Mouse (Mus musculus): Measurements from ENCODE around the gene Ccn6. TPM values are rescaled to one million over a fixed set of nuclear protein-coding genes. Genes with fewer than 3 reads are reported as not detected.

The Ccn6 gene
- polyA plus RNA-seq, 1 experiment = 0.17 TPM

DNA sequence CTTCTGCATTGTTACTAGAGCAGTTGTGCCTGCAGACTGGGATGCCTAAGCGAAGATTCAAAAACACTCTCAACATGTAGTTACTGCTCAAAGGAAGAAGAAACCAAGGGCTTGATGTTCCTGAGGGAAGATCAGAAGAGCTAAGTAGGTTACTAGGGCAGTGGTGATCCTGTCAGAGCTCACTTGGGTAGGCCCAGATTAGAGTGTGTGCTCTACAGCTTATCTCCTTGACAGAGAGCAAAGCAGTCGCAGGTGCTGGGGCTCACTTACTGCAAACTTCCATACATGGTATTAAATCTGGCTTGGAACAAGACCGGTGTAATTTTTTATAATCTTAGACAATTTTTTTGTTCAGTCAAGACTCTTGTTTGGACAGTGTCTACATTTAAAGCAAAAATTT lies 25.8 kb downstream of the Ccn6 start:
- Histone ChIP-seq H3K4me1 (ENCODE audit: control insufficient read depth, insufficient read depth, low read length) (no peaks in the 10 kb centered on the region), H3K27ac (ENCODE audit: insufficient read depth, low read length) (no peak overlapping the region), H3K4me3 (ENCODE audit: insufficient read depth, low read length) (no peak overlapping the region)
- TF ChIP-seq POLR2A (IDR thresholded peaks at IDR 0.05; ENCODE audit: extremely low read depth, insufficient read depth, low read length) = no peak
- TF ChIP-seq CTCF (IDR thresholded peaks at IDR 0.05; ENCODE audit: extremely low read depth, insufficient read depth, low read length) = no peak

DNA sequence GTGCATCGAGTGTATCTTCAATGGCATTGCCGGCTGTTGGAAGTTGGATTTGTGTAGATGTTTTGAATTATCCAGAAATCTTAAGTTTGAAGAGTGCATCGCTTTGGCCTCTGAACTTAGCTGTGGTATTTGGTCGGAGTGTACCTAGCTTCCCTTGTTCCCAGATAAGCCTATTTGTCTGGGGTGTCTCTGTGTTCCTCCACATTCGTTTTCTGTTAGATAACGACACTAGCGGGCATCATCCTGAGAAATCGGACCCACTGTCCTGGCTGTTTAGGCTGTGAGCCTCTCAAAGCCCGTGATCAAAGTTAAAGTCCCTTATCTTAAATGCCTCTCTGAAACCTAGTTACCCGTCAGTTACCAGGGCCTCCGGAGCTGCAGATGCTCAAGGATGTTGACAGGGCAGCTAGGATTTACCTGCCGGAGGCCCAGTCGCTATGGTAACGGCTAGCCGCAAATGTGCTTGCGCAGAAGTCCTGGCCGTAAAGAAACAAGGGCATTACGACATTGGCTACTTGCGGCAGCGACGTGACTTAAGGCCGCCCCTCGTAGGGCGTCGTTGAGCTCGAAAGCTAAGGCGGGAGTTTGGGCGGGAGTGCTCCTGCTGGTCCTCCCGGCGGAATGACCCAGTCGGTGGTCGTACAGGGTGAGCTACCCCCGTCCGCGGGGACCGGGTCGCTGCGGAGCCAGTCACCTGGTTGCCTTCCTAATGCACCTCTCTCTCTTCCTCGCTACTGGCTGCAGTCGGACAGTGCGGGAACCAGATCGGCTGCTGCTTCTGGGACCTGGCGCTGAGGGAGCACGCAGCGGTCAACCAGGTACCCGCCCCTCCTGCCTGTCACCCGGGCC lies 29.9 kb downstream of the Ccn6 start, which contains the start of the genes Fam229b and Tube1:
Gene Fam229b, minus strand, starts transcription at position 453 of the 849 bp plus-strand sequence.
Gene Tube1, plus strand, starts transcription at position 515 of the 849 bp plus-strand sequence.
- H3K4me3 ChIP-seq (ENCODE audit: insufficient read depth, low read length) = peak within 1 kb of the TSS; percentile 38
- peak within 1 kb of the TSS; percentile 8; the same call in 1 of the 2 replicates for H3K27ac ChIP-seq (ENCODE audit: insufficient read depth, low read length)
- H3K4me1 ChIP-seq (ENCODE audit: control insufficient read depth, insufficient read depth, low read length) = no peaks in the 10 kb centered on the region
- TF ChIP-seq CTCF (IDR thresholded peaks at IDR 0.05; ENCODE audit: extremely low read depth, insufficient read depth, low read length) (no peak), POLR2A (IDR thresholded peaks at IDR 0.05; ENCODE audit: extremely low read depth, insufficient read depth, low read length) (peak; percentile 96)

DNA sequence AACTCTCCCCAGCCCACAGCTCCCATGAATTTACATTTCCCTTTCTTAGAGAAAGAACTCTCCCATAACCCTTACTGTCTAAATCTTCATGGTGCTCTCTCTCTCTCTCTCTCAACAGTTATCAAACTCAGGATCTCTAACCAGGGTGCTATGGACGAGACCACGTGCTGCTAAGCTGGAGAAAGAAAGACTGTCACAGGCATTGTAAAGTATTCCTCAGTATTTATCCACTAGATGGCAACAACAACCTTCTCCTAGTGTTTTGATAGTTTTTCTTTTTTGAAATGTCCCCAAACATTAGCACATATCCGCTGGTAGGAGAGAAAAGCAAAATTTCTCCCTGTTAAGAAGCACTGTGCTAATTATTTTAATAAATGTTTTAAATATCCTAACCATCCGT lies 42.2 kb downstream of the Ccn6 start:
- H3K4me3 ChIP-seq (ENCODE audit: insufficient read depth, low read length) = no peak overlapping the region
- no peak overlapping the region for H3K27ac ChIP-seq (ENCODE audit: insufficient read depth, low read length)
- no peaks in the 10 kb centered on the region for H3K4me1 ChIP-seq (ENCODE audit: control insufficient read depth, insufficient read depth, low read length)
- TF ChIP-seq POLR2A (IDR thresholded peaks at IDR 0.05; ENCODE audit: extremely low read depth, insufficient read depth, low read length) = no peak
- 0 out of 2 replicates have a peak, but pooled peaks have one; percentile 11 for TF ChIP-seq CTCF (IDR thresholded peaks at IDR 0.05; ENCODE audit: extremely low read depth, insufficient read depth, low read length)

DNA sequence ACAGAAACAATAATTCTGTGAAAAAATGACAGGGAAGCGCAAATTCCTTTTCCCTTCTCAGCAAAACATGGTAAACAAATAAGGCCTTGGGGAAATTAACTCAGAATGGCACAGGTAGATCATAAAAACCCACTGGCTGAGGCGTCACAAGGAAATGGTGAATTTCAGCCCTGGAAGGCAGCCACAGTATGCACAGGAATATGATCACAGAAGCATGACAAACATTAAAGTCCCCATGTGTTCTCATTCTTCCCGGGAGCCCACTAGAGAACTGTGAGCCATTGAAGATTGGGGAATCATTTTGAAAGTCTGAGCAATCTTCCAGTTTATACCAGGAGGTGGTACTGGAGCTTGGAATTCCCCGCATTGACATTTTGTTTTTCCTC lies 54.1 kb downstream of the Ccn6 start:
- TF ChIP-seq POLR2A (IDR thresholded peaks at IDR 0.05; ENCODE audit: extremely low read depth, insufficient read depth, low read length) (no peak), CTCF (IDR thresholded peaks at IDR 0.05; ENCODE audit: extremely low read depth, insufficient read depth, low read length) (no peak)
- Histone ChIP-seq H3K4me1 (ENCODE audit: control insufficient read depth, insufficient read depth, low read length) (no peaks in the 10 kb centered on the region), H3K27ac (ENCODE audit: insufficient read depth, low read length) (no peak overlapping the region), H3K4me3 (ENCODE audit: insufficient read depth, low read length) (no peak overlapping the region)

DNA sequence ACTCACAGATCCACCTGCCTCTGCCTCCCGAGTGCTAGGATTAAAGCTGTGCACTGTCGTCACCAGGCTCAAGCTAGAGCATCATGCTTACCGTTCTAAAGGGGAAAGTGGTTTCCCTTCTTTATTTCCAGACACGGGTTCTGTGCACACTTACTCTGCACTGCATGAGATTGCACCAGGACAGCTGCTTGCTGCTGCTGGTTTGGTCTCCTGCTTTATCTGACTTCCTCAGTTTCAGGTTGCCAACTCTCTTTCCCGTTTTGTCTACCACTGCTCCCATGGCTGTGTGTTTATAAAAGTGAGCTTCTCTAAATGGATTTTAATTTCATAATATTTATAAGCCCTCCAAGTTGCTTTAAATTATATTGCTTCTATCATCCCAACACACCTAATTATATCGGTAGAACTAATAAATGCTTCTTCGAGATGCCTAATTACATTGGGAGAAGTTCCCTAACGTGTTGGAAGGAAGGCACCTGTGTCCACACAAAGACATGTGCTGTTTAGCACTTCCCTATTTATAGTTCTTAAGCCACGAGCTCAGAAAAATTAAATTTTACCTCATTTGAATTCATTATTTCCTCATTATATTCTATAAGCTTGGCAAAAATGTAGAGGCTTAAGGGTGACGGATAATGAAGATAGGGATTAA lies 54.6 kb downstream of the Ccn6 start:
- H3K4me1 ChIP-seq (ENCODE audit: control insufficient read depth, insufficient read depth, low read length) = no peaks in the 10 kb centered on the region
- TF ChIP-seq CTCF (IDR thresholded peaks at IDR 0.05; ENCODE audit: extremely low read depth, insufficient read depth, low read length) = no peak
- no peak overlapping the region for H3K4me3 ChIP-seq (ENCODE audit: insufficient read depth, low read length)
- H3K27ac ChIP-seq (ENCODE audit: insufficient read depth, low read length) = no peak overlapping the region

DNA sequence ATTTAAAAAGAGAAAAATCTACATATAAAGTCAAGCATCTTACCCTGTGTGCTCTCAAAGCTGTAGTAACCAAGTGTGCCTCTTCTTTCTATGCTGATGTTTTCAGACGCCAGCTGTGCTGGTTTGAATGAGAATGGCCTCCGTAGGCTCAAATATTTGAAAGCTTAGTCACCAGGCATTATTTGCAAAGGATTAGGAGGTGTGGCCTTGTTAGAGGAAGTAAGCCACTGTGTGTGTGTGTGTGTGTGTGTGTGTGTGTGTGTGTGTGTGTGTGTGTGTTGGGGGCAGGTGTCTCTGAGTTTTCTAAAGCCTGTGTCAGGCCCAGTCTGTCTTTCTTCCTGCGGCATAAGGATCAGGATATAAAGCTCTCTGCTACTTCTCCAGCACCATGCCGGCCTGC lies 56.7 kb downstream of the Ccn6 start:
- no peak overlapping the region for H3K4me3 ChIP-seq (ENCODE audit: insufficient read depth, low read length)
- H3K4me1 ChIP-seq (ENCODE audit: control insufficient read depth, insufficient read depth, low read length) = no peaks in the 10 kb centered on the region
- H3K27ac ChIP-seq (ENCODE audit: insufficient read depth, low read length) = no peak overlapping the region
- TF ChIP-seq CTCF (IDR thresholded peaks at IDR 0.05; ENCODE audit: extremely low read depth, insufficient read depth, low read length) (no peak), POLR2A (IDR thresholded peaks at IDR 0.05; ENCODE audit: extremely low read depth, insufficient read depth, low read length) (no peak)

DNA sequence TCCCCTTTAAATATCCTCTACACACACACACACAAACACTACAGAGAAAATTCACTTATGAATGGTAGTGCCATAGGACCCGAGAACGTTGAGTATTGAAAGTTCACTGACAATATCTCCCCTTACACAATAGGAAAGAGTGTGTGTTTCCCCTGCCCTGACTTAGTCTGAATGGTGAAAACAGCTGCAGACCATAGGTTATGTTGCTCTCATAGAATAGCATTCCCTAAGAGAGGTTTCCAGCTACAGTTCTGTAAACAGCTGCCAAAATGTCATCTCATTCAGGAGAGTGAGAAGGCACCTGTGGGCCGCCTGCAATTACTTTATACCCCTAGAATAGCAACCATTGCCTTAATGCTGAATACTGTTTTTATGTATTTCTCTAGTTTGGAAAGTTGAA lies 57.2 kb downstream of the Ccn6 start:
- TF ChIP-seq POLR2A (IDR thresholded peaks at IDR 0.05; ENCODE audit: extremely low read depth, insufficient read depth, low read length) (no peak), CTCF (IDR thresholded peaks at IDR 0.05; ENCODE audit: extremely low read depth, insufficient read depth, low read length) (no peak)
- H3K4me1 ChIP-seq (ENCODE audit: control insufficient read depth, insufficient read depth, low read length) = no peaks in the 10 kb centered on the region
- H3K27ac ChIP-seq (ENCODE audit: insufficient read depth, low read length) = no peak overlapping the region
- H3K4me3 ChIP-seq (ENCODE audit: insufficient read depth, low read length) = no peak overlapping the region

DNA sequence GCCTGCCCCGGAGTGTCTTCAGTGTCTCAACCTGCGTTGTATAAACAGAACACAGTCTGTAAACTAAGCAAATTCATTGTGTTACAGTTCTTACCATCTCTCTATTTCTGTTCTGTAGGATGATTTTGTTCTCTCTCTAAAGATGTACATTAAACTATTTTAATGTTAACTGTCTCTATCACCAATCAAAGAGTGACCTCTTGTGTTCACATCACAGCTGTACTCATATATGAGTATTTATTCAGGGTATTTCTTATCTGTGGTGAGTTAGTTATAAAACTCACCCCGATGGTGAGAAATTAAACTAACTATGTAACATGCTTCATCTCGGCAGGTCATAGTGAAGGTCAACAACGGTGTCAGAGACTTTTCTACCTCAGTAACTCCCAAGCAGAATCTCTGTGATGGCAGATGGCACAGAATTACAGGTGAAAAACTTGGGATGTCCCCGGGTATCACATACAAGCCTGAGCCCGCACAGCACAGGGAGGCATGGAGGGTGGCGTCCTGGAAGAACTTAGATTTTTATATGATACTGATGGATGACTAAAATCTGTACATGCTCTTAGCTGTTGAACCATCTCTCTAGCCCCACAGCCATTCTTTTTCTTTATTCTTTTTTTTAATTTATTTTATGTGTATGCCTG lies 58.7 kb downstream of the Ccn6 start:
- Histone ChIP-seq H3K4me3 (ENCODE audit: insufficient read depth, low read length) (no peak overlapping the region), H3K4me1 (ENCODE audit: control insufficient read depth, insufficient read depth, low read length) (no peaks in the 10 kb centered on the region), H3K27ac (ENCODE audit: insufficient read depth, low read length) (no peak overlapping the region)
- TF ChIP-seq POLR2A (IDR thresholded peaks at IDR 0.05; ENCODE audit: extremely low read depth, insufficient read depth, low read length) (no peak), CTCF (IDR thresholded peaks at IDR 0.05; ENCODE audit: extremely low read depth, insufficient read depth, low read length) (no peak)

Other genes starting within 250 kb of the Ccn6 start
- 6.3 and 8.0 TPM in 2 replicates for gene Lama4, start 198.3 kb downstream of the Ccn6 start, polyA plus RNA-seq (2012; rRNA removed)
- 29.8 and 30.1 TPM in 2 replicates for gene Fam229b, start 29.9 kb downstream of the Ccn6 start, polyA plus RNA-seq (2012; rRNA removed)
- gene Tube1, start 29.8 kb downstream of the Ccn6 start, polyA plus RNA-seq (2012; rRNA removed) = 3.8 and 3.9 TPM in 2 replicates
- 106 and 107 TPM in 2 replicates for gene Fyn, start 205.1 kb upstream of the Ccn6 start, polyA plus RNA-seq (2012; rRNA removed)